Mouse (Mus musculus) activated CD4-positive, CD25-positive, alpha-beta regulatory T cell, adult 9 weeks (primary cell): Measurements from ENCODE around the gene Fam241a. TPM values are rescaled to one million over a fixed set of nuclear protein-coding genes. Genes with fewer than 3 reads are reported as not detected.

Experiments used
- polyA plus RNA-seq: library from polyadenylated mRNA; unstranded; fragments of 100-300 nt; shearing (Covaris generic); gene quantifications from one replicate; pipeline ENCODE4 v1.2.1, GENCODE M21; 2017

The Fam241a gene
- polyA plus RNA-seq, result 1.8 TPM

DNA sequence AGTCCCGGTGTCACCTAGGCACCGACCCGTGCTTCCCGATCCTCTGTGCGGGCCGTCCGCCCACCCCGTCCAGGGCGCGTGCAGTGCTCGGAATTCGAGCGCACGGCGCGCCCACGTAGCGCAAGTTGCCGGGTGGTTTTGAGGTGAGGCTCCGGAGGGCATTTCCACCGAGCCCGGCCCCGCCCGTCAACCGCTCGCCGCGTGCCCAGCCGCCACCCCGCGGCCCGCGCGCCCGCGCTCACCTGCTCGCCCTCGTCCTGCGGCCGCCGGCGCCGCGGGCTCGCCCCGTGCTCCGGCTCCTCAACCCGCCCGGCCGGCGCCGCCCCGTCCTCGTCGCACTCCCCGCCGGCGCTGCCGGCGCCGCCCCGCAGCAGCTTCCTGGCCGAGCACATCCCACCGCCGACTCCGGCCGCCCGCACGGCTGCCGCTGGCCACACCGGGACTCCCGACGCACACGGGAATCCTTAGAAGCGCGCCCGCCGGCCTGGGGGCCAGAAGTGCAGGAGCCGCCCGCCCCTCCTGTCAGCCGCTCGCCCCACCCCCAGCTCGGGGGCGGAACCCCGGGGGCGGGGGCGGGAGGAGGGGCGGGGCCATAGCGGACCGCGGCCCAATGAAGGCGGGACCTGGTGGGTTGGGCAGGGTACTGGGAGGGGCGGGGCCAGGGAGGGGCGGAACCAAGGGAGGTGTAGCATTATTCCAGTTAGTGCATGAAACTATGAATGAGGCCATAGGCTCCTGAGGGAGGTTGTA, at the start of gene Fam241a:
Gene Fam241a (minus strand): TSS at position 533 of the 750 bp plus-strand sequence.

DNA sequence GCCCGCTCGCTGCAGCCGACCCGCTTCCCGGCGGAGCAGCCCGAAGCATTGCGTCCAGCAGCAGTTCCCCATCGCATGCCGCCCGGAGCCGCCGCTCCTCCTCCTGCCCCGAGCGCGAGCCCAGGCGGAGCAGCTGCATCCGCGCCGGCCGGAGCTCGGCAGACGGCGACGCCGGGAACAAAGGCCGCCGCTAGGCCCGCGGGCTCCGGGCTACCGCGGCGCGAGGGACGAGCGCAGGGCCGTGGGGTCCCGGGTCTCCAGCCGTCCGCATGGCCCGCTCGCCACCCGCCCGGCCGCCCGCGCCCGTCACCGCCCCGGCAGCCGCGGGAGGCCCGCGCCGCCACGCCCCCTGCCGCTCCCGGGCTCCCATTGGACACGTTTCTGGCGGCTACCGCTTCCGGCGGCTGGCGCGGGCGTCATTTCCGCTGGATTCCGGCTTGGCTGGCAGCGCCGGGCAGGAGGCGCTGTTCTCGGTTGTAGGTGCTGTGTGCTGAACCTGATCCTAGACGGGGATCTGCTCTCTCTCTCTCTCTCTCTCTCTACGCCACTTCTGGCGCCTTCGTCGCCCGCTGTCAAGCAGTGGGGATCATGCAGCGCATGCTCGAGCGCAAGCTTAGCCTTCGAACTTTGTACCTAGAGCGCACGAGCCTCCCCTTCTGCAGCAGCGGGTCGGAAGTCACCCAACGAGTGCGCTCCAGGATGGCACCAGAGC, 58.8 kb downstream of the Fam241a start, which contains the start of gene Ap1ar:
Gene Ap1ar (minus strand): TSS at position 370 of the 712 bp plus-strand sequence.

Other genes starting within 250 kb of the Fam241a start
- 2.4 TPM for gene Alpk1, start 115.8 kb downstream of the Fam241a start, polyA plus RNA-seq
- 0.20 TPM for gene Tifa, start 106.5 kb downstream of the Fam241a start, polyA plus RNA-seq
- 9.2 TPM for gene Ap1ar, start 58.8 kb downstream of the Fam241a start, polyA plus RNA-seq